Mouse (Mus musculus) CH12.LX (cell line): ENCODE measurements at regions not wholly inside any gene's neighbourhood (a gene's known extent, or its start where the extent isn't known, plus 50 kb on each side); places are given as distances from the start of the nearest gene placed in this dataset.

Source experiments
- DNase-seq: peaks from one replicate; pipeline ENCODE4 v3.0.0-alpha.2; 2013; ENCODE audit errors: extremely low read depth
- H3K27ac ChIP-seq: 2 replicates; pipeline ENCODE4 v1.5.1; 2012; ENCODE audit warnings: low read depth, mild to moderate bottlenecking, control low read depth, moderate library complexity; ENCODE audit not compliant: insufficient read depth
- H3K27me3 ChIP-seq: replicated peaks from 2 replicates; pipeline ENCODE3; 2012; ENCODE audit warnings: inconsistent platforms
- H3K36me3 ChIP-seq, 2 experiments: replicated peaks in 1 of 2; 2 replicates each; pipeline versions ENCODE3 to v1.6.1; 2012; ENCODE audit warnings: inconsistent platforms in 1 of 2, low read length in 1 of 2, mild to moderate bottlenecking in 1 of 2, mixed read lengths in 1 of 2, moderate library complexity in 1 of 2; ENCODE audit not compliant: control insufficient read depth in 1 of 2, insufficient read depth in 1 of 2
- H3K4me1 ChIP-seq, 2 experiments: 2 replicates each; pipeline ENCODE4 v1.6.1; 2012; ENCODE audit warnings: inconsistent platforms in 1 of 2, moderate library complexity in 1 of 2; ENCODE audit not compliant: insufficient read depth in 2 of 2, control insufficient read depth in 1 of 2
- H3K4me2 ChIP-seq: 2 replicates; pipeline ENCODE4 v1.6.1; 2012; ENCODE audit warnings: low read depth, mild to moderate bottlenecking, control low read depth; ENCODE audit not compliant: poor library complexity, insufficient read depth, severe bottlenecking
- H3K4me3 ChIP-seq, 3 experiments: fragments of 150-350 bp in 1 of 3; sonication (generic) in 1 of 3; replicated peaks in 1 of 3; 2 replicates each; pipeline versions ENCODE3 to v1.5.1; 2011 to 2012; ENCODE audit warnings: low read depth in 2 of 3, low read length in 2 of 3, mild to moderate bottlenecking in 2 of 3, moderate library complexity in 2 of 3, control low read depth in 1 of 3, improper control_type of control experiment in 1 of 3, inconsistent platforms in 1 of 3, mixed read lengths in 1 of 3; ENCODE audit not compliant: poor library complexity in 1 of 3
- H3K79me2 ChIP-seq: replicated peaks from 2 replicates; pipeline ENCODE4 v1.6.1; 2012; ENCODE audit warnings: mild to moderate bottlenecking, moderate library complexity; ENCODE audit not compliant: control insufficient read depth, poor library complexity, insufficient read depth, severe bottlenecking; ENCODE audit errors: extremely low read depth
- H3K9ac ChIP-seq: 2 replicates; pipeline ENCODE4 v1.6.1; 2012; ENCODE audit warnings: low read depth, mild to moderate bottlenecking, control low read depth, moderate library complexity; ENCODE audit not compliant: insufficient read depth
- H3K9me3 ChIP-seq: replicated peaks from 2 replicates; pipeline ENCODE3; 2012; ENCODE audit warnings: low read length, inconsistent platforms, mixed read lengths
- BHLHE40 ChIP-seq: IDR thresholded peaks from 2 replicates; pipeline ENCODE4 v1.6.1; 2011; ENCODE audit warnings: mild to moderate bottlenecking, low read depth, low read length, improper control_type of control experiment
- CHD1 ChIP-seq: IDR thresholded peaks from 2 replicates; pipeline ENCODE4 v1.6.1; 2012; ENCODE audit warnings: low read depth, low read length, improper control_type of control experiment, inconsistent platforms
- CHD2 ChIP-seq: IDR thresholded peaks from 2 replicates; pipeline ENCODE4 v1.6.1; 2011; ENCODE audit warnings: low read length, improper control_type of control experiment
- CTCF ChIP-seq, 2 experiments: IDR thresholded peaks in 1 of 2; conservative IDR thresholded peaks in 1 of 2; 2 replicates each; pipeline ENCODE4 v1.5.1; 2011 to 2012; ENCODE audit warnings: low read depth in 2 of 2, low read length in 2 of 2, improper control_type of control experiment in 1 of 2, inconsistent platforms in 1 of 2, mild to moderate bottlenecking in 1 of 2, moderate library complexity in 1 of 2
- E2F4 ChIP-seq: IDR thresholded peaks from 2 replicates; pipeline ENCODE4 v1.6.1; 2011; ENCODE audit warnings: low read depth, low read length, improper control_type of control experiment; ENCODE audit not compliant: insufficient replicate concordance
- ELF1 ChIP-seq: IDR thresholded peaks from 2 replicates; pipeline ENCODE4 v1.6.1; 2014; ENCODE audit warnings: low read depth, mild to moderate bottlenecking, inconsistent platforms, low read length, improper control_type of control experiment
- EP300 ChIP-seq: IDR thresholded peaks from 2 replicates; pipeline ENCODE4 v1.6.1; 2011; ENCODE audit warnings: low read length, improper control_type of control experiment
- ETS1 ChIP-seq: conservative IDR thresholded peaks from 2 replicates; pipeline ENCODE4 v1.6.1; 2012; ENCODE audit warnings: low read depth, mild to moderate bottlenecking, inconsistent platforms, low read length, improper control_type of control experiment, moderate library complexity
- HCFC1 ChIP-seq: IDR thresholded peaks from 2 replicates; pipeline ENCODE4 v1.6.1; 2012; ENCODE audit warnings: low read depth, mild to moderate bottlenecking, inconsistent platforms, low read length, improper control_type of control experiment
- JUND ChIP-seq: conservative IDR thresholded peaks from 2 replicates; pipeline ENCODE4 v1.6.1; 2011; ENCODE audit warnings: low read depth, low read length, improper control_type of control experiment
- MAX ChIP-seq: IDR thresholded peaks from 2 replicates; pipeline ENCODE4 v1.6.1; 2011; ENCODE audit warnings: low read length, improper control_type of control experiment
- MAZ ChIP-seq: IDR thresholded peaks from 2 replicates; pipeline ENCODE4 v1.6.1; 2012; ENCODE audit warnings: low read depth, mild to moderate bottlenecking, inconsistent platforms, low read length, improper control_type of control experiment, moderate library complexity
- NRF1 ChIP-seq: IDR thresholded peaks from 2 replicates; pipeline ENCODE4 v1.6.1; 2014; ENCODE audit warnings: low read depth, mild to moderate bottlenecking, inconsistent platforms, low read length, improper control_type of control experiment, moderate library complexity
- POLR2A ChIP-seq: IDR thresholded peaks from 2 replicates; pipeline ENCODE4 v1.6.1; 2011; ENCODE audit warnings: low read depth, mild to moderate bottlenecking, improper control_type of control experiment, low read length
- RAD21 ChIP-seq: IDR thresholded peaks from 2 replicates; pipeline ENCODE4 v1.6.1; 2011; ENCODE audit warnings: low read depth, mild to moderate bottlenecking, low read length, improper control_type of control experiment, moderate library complexity
- TBP ChIP-seq: conservative IDR thresholded peaks from 2 replicates; pipeline ENCODE4 v1.6.1; 2011; ENCODE audit warnings: low read depth, low read length, improper control_type of control experiment
- TCF12 ChIP-seq: IDR thresholded peaks from 2 replicates; pipeline ENCODE4 v1.6.1; 2014; ENCODE audit warnings: low read depth, mild to moderate bottlenecking, inconsistent platforms, low read length, improper control_type of control experiment
- UBTF ChIP-seq: IDR thresholded peaks from 2 replicates; pipeline ENCODE4 v1.6.1; 2012; ENCODE audit warnings: low read depth, mild to moderate bottlenecking, inconsistent platforms, low read length, improper control_type of control experiment, moderate library complexity
- USF1 ChIP-seq: IDR thresholded peaks from 2 replicates; pipeline ENCODE4 v1.6.1; 2014; ENCODE audit warnings: low read depth, mild to moderate bottlenecking, inconsistent platforms, low read length, improper control_type of control experiment
- USF2 ChIP-seq: conservative IDR thresholded peaks from 2 replicates; pipeline ENCODE4 v1.6.1; 2011; ENCODE audit warnings: low read depth, low read length, improper control_type of control experiment
- ZC3H11A ChIP-seq: IDR thresholded peaks from 2 replicates; pipeline ENCODE4 v1.6.1; 2012; ENCODE audit warnings: low read depth, mild to moderate bottlenecking, inconsistent platforms, low read length, improper control_type of control experiment
- ZKSCAN1 ChIP-seq: IDR thresholded peaks from 2 replicates; pipeline ENCODE4 v1.6.1; 2012; ENCODE audit warnings: low read depth, inconsistent platforms, low read length, improper control_type of control experiment, borderline replicate concordance
- ZMIZ1 ChIP-seq: IDR thresholded peaks from 2 replicates; pipeline ENCODE4 v1.6.1; 2012; ENCODE audit warnings: low read depth, mild to moderate bottlenecking, inconsistent platforms, low read length, improper control_type of control experiment
- ZNF384 ChIP-seq: IDR thresholded peaks from 2 replicates; pipeline ENCODE4 v1.6.1; 2012; ENCODE audit warnings: low read depth, low read length, improper control_type of control experiment, inconsistent platforms
- dilution Hi-C: fragments of 300-500 bp; cut with MboI; formaldehyde crosslinking; loops from 2 replicates; pipeline ENCODE4 v1.14.3; 2020; ENCODE audit warnings: low sequenced_read_pairs; ENCODE audit not compliant: extremely low pct_unique_long_range_greater_than_20kb, extremely low pct_ligation_motif_present
- in situ Hi-C: fragments of 300-500 bp; cut with MboI; formaldehyde crosslinking; loops from 3 replicates; pipeline ENCODE4 v1.14.3; 2019; ENCODE audit warnings: low sequenced_read_pairs, low pct_ligation_motif_present, low pct_unique_long_range_greater_than_20kb, mixed read lengths

GRCm38 (mm10) chr14:64531221-64531949 is 427.3 kb downstream of the Prss52 start:
- dilution Hi-C loops = no loop called here
- TF ChIP-seq ETS1 (no peak), TCF12 (no peak), UBTF (no peak), CHD1 (no peak), BHLHE40 (no peak), USF1 (no peak), TBP (no peak), E2F4 (no peak), HCFC1 (no peak), JUND (no peak), CTCF (conservative IDR thresholded peaks at IDR 0.05 in 1 of 2, IDR thresholded peaks at IDR 0.05 in 1 of 2; ENCODE audit: low read depth in 2 of 2, low read length in 2 of 2) (no peak), USF2 (no peak), RAD21 (no peak), ELF1 (no peak), CHD2 (no peak), ZMIZ1 (no peak), MAZ (no peak), ZKSCAN1 (no peak)
- Histone ChIP-seq H3K9ac (no peak overlapping the region), H3K4me2 (no peak overlapping the region), H3K9me3 (no peaks in the 10 kb centered on the region), H3K36me3 (no peaks in the 10 kb centered on the region), H3K4me3 (no peak overlapping the region), H3K79me2 (no peaks in the 10 kb centered on the region), H3K27ac (no peak overlapping the region), H3K27me3 (peaks cover 3% of the 10 kb centered on the region), H3K4me1 (peaks cover 0 to 5% of the 10 kb centered on the region in 2 experiments; a peak in 2 of 4 replicates)
- DNase-seq = no peak
- in situ Hi-C loops = no loop called here

GRCm38 (mm10) chr14:64532351-64532750 is 428.3 kb downstream of the Prss52 start:
- H3K4me2 ChIP-seq = no peak overlapping the region
- H3K9ac ChIP-seq = no peak overlapping the region
- peaks cover 0 to 5% of the 10 kb centered on the region in 2 experiments; a peak in 2 of 4 replicates for H3K4me1 ChIP-seq
- no peak for DNase-seq
- no peak overlapping the region for H3K4me3 ChIP-seq
- no peaks in the 10 kb centered on the region for H3K9me3 ChIP-seq
- no peak overlapping the region for H3K27ac ChIP-seq
- no peaks in the 10 kb centered on the region for H3K79me2 ChIP-seq
- H3K27me3 ChIP-seq = peaks cover 3% of the 10 kb centered on the region
- no peaks in the 10 kb centered on the region for H3K36me3 ChIP-seq
- TF ChIP-seq TCF12 = no peak
- TF ChIP-seq E2F4 = no peak
- TF ChIP-seq MAZ = no peak
- no peak for TF ChIP-seq ZNF384
- no peak for TF ChIP-seq EP300
- no peak for TF ChIP-seq BHLHE40
- no peak for TF ChIP-seq JUND
- no peak for TF ChIP-seq ZC3H11A
- no peak for TF ChIP-seq MAX
- TF ChIP-seq NRF1 = no peak
- no peak for TF ChIP-seq UBTF
- no peak for TF ChIP-seq TBP
- TF ChIP-seq POLR2A = no peak
- no peak for TF ChIP-seq USF2
- TF ChIP-seq, all 38 proteins: peak for 0
- dilution Hi-C loops = no loop called here
- in situ Hi-C loops = no loop called here
